Mouse (Mus musculus): ENCODE measurements around the gene Cort. TPM values are rescaled to one million over a fixed set of nuclear protein-coding genes. Genes with fewer than 3 reads are reported as not detected.

The Cort gene
- polyA plus RNA-seq, 1 experiment from 2014 or later: not detected

DNA sequence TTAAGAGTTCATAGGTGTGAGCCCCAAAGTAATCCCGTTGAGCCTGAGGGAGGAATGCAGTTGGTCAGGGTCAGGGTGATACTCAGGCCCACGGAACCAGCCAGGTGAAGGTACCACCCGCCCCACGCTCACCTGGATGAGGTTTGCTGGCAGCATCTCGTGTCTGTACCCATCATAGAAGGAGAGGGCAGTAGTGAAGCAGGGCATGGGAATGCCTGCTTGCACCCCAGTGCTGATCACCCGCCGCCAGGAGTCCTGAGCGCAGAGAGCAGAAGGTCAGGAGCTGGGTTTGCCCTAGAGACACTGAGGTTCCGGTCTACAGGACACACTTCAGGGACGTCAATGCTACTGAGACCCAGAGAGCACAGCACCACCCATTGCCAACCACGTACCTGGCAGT lies 24.2 kb upstream of the Cort start:
- no peak overlapping the region for H3K27ac ChIP-seq (ENCODE audit: low read depth, low read length)
- no peak overlapping the region for H3K4me2 ChIP-seq (replicated peaks; ENCODE audit: low read depth, low read length)
- 86% methylated on average over 11 of the region's 11 CpGs for WGBS
- H3K9me3 ChIP-seq (ENCODE audit: control insufficient read depth, low read length): 0 out of 2 replicates have a peak, but pooled peaks cover 2% of the 10 kb centered on the region
- no peak for ATAC-seq (ENCODE audit: low FRiP score, low TSS enrichment)
- H3K4me3 ChIP-seq (ENCODE audit: low read length): no peak overlapping the region
- H3K36me3 ChIP-seq (ENCODE audit: control insufficient read depth, insufficient read depth, low read length): peaks cover 64% of the 10 kb centered on the region
- H3K9ac ChIP-seq (ENCODE audit: low read depth, low read length): no peak overlapping the region
- peaks cover 11% of the 10 kb centered on the region; the same call in 1 of the 2 replicates for H3K4me1 ChIP-seq (ENCODE audit: control insufficient read depth, insufficient read depth, low read length)
- no peaks in the 10 kb centered on the region for H3K27me3 ChIP-seq (ENCODE audit: control insufficient read depth, insufficient read depth, low read length)

DNA sequence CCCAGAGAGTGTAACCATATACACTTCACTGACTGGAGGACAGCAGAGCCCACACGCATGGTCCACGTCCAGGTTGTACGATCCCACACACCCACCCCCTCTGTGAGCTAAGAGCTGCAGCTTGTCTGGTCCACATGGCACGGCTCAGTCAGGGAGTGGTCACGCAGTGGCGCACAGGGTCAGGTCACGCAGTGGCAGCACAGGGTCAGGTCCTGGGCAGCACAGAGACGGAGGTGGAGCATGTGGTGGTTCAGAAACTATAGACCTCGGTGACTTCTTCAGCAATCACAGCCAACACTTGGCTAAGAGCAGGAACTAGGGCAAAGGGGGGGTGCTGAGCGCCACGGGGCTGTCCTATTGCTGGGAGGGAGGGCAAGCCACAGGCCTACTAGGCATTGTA lies 23.7 kb upstream of the Cort start:
- Histone ChIP-seq H3K9me3 (ENCODE audit: control insufficient read depth, low read length) (0 out of 2 replicates have a peak, but pooled peaks cover 2% of the 10 kb centered on the region), H3K27me3 (ENCODE audit: control insufficient read depth, insufficient read depth, low read length) (no peaks in the 10 kb centered on the region), H3K27ac (ENCODE audit: low read depth, low read length) (no peak overlapping the region), H3K4me2 (replicated peaks; ENCODE audit: low read depth, low read length) (no peak overlapping the region), H3K4me3 (ENCODE audit: low read length) (no peak overlapping the region), H3K9ac (ENCODE audit: low read depth, low read length) (no peak overlapping the region), H3K4me1 (ENCODE audit: control insufficient read depth, insufficient read depth, low read length) (peaks cover 11% of the 10 kb centered on the region; the same call in 1 of the 2 replicates), H3K36me3 (ENCODE audit: control insufficient read depth, insufficient read depth, low read length) (peaks cover 59% of the 10 kb centered on the region)
- 49% methylated on average over 11 of the region's 11 CpGs for WGBS
- peak; percentile 53; the same call in 1 of the 2 replicates for ATAC-seq (ENCODE audit: low FRiP score, low TSS enrichment)

DNA sequence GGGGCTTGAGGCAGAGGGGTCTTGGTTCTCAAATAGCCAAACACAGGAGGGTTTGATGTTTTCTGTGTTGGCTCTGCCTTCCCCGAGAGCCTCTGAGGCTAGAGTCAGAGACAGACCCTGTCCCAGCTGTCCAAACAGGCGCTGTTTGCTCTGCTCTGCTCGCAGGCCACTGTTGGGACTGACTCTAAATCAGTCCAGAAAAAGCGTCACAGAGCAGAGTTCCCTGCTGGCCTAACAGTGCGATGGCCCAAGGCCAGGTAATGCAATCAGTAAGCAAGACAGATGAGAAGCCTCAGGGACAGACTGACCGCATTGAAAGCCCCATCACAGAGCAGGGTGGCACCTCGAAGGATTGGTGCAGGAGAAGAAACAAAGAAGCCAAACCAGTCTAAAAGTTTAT lies 23.0 kb upstream of the Cort start:
- peaks cover 53% of the 10 kb centered on the region for H3K36me3 ChIP-seq (ENCODE audit: control insufficient read depth, insufficient read depth, low read length)
- H3K4me2 ChIP-seq (replicated peaks; ENCODE audit: low read depth, low read length): no peak overlapping the region
- H3K27me3 ChIP-seq (ENCODE audit: control insufficient read depth, insufficient read depth, low read length): no peaks in the 10 kb centered on the region
- H3K4me1 ChIP-seq (ENCODE audit: control insufficient read depth, insufficient read depth, low read length): peaks cover 11% of the 10 kb centered on the region; the same call in 1 of the 2 replicates
- H3K9me3 ChIP-seq (ENCODE audit: control insufficient read depth, low read length): no peaks in the 10 kb centered on the region
- no peak overlapping the region for H3K9ac ChIP-seq (ENCODE audit: low read depth, low read length)
- no peak overlapping the region for H3K4me3 ChIP-seq (ENCODE audit: low read length)
- ATAC-seq (ENCODE audit: low FRiP score, low TSS enrichment): no peak
- no peak overlapping the region for H3K27ac ChIP-seq (ENCODE audit: low read depth, low read length)
- 38% methylated on average over 7 of the region's 7 CpGs for WGBS

DNA sequence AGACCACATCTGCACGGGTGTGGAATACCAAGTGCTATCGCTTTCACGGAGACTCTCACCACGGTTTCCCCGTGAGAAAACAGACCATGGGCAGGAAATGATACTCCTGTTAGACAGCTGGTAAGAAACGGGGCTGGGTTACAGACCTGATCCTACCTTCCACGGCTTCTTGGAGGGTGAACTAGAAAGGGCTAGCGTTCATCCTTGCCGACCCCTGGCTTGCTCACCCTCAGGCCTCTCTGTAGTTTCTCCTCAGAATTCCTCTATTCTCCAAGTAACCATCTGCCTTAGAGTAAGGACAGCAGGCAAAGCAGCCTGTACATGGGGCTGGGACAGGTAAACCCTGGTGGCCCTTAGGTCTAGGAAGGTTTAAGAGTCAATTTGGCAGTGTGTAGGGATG lies 22.6 kb upstream of the Cort start:
- Histone ChIP-seq H3K27me3 (ENCODE audit: control insufficient read depth, insufficient read depth, low read length) (no peaks in the 10 kb centered on the region), H3K4me2 (replicated peaks; ENCODE audit: low read depth, low read length) (no peak overlapping the region), H3K27ac (ENCODE audit: low read depth, low read length) (no peak overlapping the region), H3K4me3 (ENCODE audit: low read length) (no peak overlapping the region), H3K9ac (ENCODE audit: low read depth, low read length) (no peak overlapping the region), H3K36me3 (ENCODE audit: control insufficient read depth, insufficient read depth, low read length) (peaks cover 49% of the 10 kb centered on the region), H3K4me1 (ENCODE audit: control insufficient read depth, insufficient read depth, low read length) (peaks cover 11% of the 10 kb centered on the region; the same call in 1 of the 2 replicates), H3K9me3 (ENCODE audit: control insufficient read depth, low read length) (no peaks in the 10 kb centered on the region)
- WGBS: 54% methylated on average over 9 of the region's 9 CpGs
- ATAC-seq (ENCODE audit: low FRiP score, low TSS enrichment): no peak

DNA sequence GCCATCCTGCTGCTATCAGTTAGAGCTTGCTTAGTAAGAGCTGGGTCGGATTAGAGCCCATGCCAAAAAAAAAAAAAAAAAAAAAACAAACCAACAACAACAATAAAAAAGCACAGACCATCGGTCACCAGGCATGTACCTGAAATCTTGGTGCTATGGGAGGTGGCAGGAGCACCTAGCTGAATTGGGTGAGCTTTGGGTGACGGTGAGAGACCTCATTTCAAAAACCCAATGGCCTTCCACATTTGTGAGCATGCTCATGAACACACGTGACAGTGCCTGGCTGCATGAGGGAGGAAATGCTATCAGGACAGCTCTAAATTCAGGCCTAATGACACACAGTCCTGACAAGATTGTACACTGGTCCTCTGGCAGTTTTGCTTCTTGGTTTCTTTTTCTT lies 21.5 kb upstream of the Cort start:
- H3K36me3 ChIP-seq (ENCODE audit: control insufficient read depth, insufficient read depth, low read length): peaks cover 38% of the 10 kb centered on the region
- H3K27ac ChIP-seq (ENCODE audit: low read depth, low read length): no peak overlapping the region
- 75% methylated on average over 4 of the region's 4 CpGs for WGBS

DNA sequence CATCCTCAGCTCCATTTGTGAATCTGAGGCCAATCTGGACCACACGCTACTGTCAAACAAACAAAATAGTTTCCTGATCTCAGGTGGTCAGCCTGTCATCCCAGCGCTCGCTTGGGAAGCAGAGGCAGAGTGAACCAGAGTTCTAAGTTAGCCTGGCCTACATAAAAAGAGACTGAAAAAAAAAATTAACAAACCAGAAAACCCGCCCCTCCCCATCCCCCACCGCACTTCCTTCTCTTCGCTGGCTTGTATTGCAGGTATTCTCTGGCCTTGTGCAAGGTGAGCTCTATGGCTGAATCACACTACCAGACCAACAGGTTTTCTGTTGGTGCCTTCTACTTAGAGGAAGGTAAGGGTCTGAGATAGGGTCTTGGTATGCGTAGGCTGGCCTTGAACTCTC lies 21.0 kb upstream of the Cort start:
- Histone ChIP-seq H3K27ac (ENCODE audit: low read depth, low read length) (no peak overlapping the region), H3K4me3 (ENCODE audit: low read length) (no peak overlapping the region), H3K36me3 (ENCODE audit: control insufficient read depth, insufficient read depth, low read length) (peaks cover 32% of the 10 kb centered on the region), H3K4me2 (replicated peaks; ENCODE audit: low read depth, low read length) (no peak overlapping the region), H3K9me3 (ENCODE audit: control insufficient read depth, low read length) (no peaks in the 10 kb centered on the region), H3K4me1 (ENCODE audit: control insufficient read depth, insufficient read depth, low read length) (peaks cover 11% of the 10 kb centered on the region; the same call in 1 of the 2 replicates), H3K9ac (ENCODE audit: low read depth, low read length) (no peak overlapping the region), H3K27me3 (ENCODE audit: control insufficient read depth, insufficient read depth, low read length) (no peaks in the 10 kb centered on the region)
- 81% methylated on average over 7 of the region's 7 CpGs for WGBS
- ATAC-seq (ENCODE audit: low FRiP score, low TSS enrichment): no peak

More for the DNA sequence above, 21.5 kb upstream of the Cort start:
- no peak overlapping the region for H3K4me2 ChIP-seq (replicated peaks; ENCODE audit: low read depth, low read length)
- no peaks in the 10 kb centered on the region for H3K27me3 ChIP-seq (ENCODE audit: control insufficient read depth, insufficient read depth, low read length)
- no peak overlapping the region for H3K9ac ChIP-seq (ENCODE audit: low read depth, low read length)
- H3K4me1 ChIP-seq (ENCODE audit: control insufficient read depth, insufficient read depth, low read length): peaks cover 11% of the 10 kb centered on the region; the same call in 1 of the 2 replicates
- no peak for ATAC-seq (ENCODE audit: low FRiP score, low TSS enrichment)
- H3K4me3 ChIP-seq (ENCODE audit: low read length): no peak overlapping the region
- no peaks in the 10 kb centered on the region for H3K9me3 ChIP-seq (ENCODE audit: control insufficient read depth, low read length)

DNA sequence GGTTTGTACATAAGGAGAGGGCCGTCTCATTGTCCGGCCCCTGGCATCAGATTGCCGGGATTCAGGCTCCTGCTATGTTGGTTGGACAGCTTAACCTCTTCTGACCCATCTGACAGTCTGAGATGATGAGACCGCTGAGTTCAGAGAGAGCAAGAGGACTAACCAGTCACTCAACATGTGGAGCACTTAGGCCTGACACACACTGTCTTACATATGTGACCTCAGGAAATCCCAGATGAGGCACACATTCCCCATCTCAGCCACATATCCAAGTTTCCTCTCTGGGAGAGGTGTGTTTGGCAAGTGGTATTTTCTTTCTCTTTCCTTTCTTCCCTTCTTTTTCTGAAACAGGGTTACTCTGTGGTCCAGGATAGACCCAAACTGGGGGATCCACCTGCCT lies 18.6 kb upstream of the Cort start:
- Histone ChIP-seq H3K4me2 (replicated peaks; ENCODE audit: low read depth, low read length) (no peak overlapping the region), H3K9ac (ENCODE audit: low read depth, low read length) (no peak overlapping the region), H3K36me3 (ENCODE audit: control insufficient read depth, insufficient read depth, low read length) (peaks cover 9% of the 10 kb centered on the region), H3K4me3 (ENCODE audit: low read length) (no peak overlapping the region), H3K4me1 (ENCODE audit: control insufficient read depth, insufficient read depth, low read length) (peaks cover 11% of the 10 kb centered on the region; the same call in 1 of the 2 replicates), H3K9me3 (ENCODE audit: control insufficient read depth, low read length) (no peaks in the 10 kb centered on the region), H3K27ac (ENCODE audit: low read depth, low read length) (no peak overlapping the region), H3K27me3 (ENCODE audit: control insufficient read depth, insufficient read depth, low read length) (no peaks in the 10 kb centered on the region)
- 79% methylated on average over 4 of the region's 4 CpGs for WGBS
- no peak for ATAC-seq (ENCODE audit: low FRiP score, low TSS enrichment)

DNA sequence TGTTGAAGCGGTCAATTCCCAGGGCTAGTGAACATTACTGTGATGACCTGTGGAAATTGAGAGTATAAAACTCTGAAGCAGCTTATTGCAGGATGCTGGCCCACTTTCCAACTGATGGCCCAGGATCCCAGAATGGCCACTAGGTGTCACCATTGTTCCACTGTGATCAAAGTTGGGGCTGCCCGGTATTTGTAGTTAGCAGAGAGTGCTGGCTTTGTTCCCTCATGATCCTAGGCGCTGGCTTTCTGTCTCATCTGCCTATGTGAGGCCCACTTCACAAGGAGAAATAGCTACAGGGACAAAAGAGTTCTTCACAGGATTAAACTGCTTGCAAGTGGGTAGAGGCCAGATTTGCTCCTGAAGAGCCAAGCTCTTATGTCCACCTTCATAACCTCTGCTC lies 17.9 kb upstream of the Cort start:
- no peak overlapping the region for H3K9ac ChIP-seq (ENCODE audit: low read depth, low read length)
- H3K27ac ChIP-seq (ENCODE audit: low read depth, low read length): no peak overlapping the region
- H3K27me3 ChIP-seq (ENCODE audit: control insufficient read depth, insufficient read depth, low read length): no peaks in the 10 kb centered on the region
- ATAC-seq (ENCODE audit: low FRiP score, low TSS enrichment): peak; percentile 73
- no peak overlapping the region for H3K4me3 ChIP-seq (ENCODE audit: low read length)
- 3% methylated on average over 3 of the region's 3 CpGs for WGBS
- no peak overlapping the region for H3K4me2 ChIP-seq (replicated peaks; ENCODE audit: low read depth, low read length)
- peaks cover 2% of the 10 kb centered on the region; the same call in 1 of the 2 replicates for H3K36me3 ChIP-seq (ENCODE audit: control insufficient read depth, insufficient read depth, low read length)
- H3K9me3 ChIP-seq (ENCODE audit: control insufficient read depth, low read length): no peaks in the 10 kb centered on the region
- peaks cover 9% of the 10 kb centered on the region; the same call in 1 of the 2 replicates for H3K4me1 ChIP-seq (ENCODE audit: control insufficient read depth, insufficient read depth, low read length)

DNA sequence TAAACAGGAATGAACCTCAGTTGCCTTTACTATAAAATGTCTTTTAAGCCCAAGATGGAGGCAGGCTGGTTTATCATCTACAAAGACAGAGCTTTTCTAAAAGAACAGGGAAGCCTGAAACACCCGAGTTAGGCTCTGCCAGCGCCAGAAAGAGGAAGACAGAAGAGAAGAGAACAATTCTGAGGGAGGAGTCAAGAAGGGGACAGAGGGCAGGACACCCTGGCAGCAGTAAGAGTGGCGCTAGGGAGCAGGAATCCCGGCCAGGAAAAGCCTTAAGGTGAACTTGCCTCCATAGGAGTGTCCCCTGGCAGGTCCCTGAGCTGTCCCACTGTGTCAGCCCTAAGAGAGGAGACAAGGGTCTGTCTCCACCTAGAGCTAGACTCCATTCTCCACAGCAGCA lies 17.0 kb upstream of the Cort start:
- H3K27me3 ChIP-seq (ENCODE audit: control insufficient read depth, insufficient read depth, low read length): no peaks in the 10 kb centered on the region
- H3K4me2 ChIP-seq (replicated peaks; ENCODE audit: low read depth, low read length): no peak overlapping the region
- H3K27ac ChIP-seq (ENCODE audit: low read depth, low read length): no peak overlapping the region
- H3K9ac ChIP-seq (ENCODE audit: low read depth, low read length): no peak overlapping the region
- WGBS: 44% methylated on average over 4 of the region's 4 CpGs
- no peaks in the 10 kb centered on the region for H3K36me3 ChIP-seq (ENCODE audit: control insufficient read depth, insufficient read depth, low read length)
- H3K4me1 ChIP-seq (ENCODE audit: control insufficient read depth, insufficient read depth, low read length): peaks cover 6% of the 10 kb centered on the region; the same call in 1 of the 2 replicates
- no peak for ATAC-seq (ENCODE audit: low FRiP score, low TSS enrichment)
- no peaks in the 10 kb centered on the region for H3K9me3 ChIP-seq (ENCODE audit: control insufficient read depth, low read length)
- no peak overlapping the region for H3K4me3 ChIP-seq (ENCODE audit: low read length)

Measured in kidney, embryonic 14.5 days (tissue).